Mouse (Mus musculus) liver, adult 2 months (tissue): Measurements from ENCODE around the gene Cmas. TPM values are rescaled to one million over a fixed set of nuclear protein-coding genes. Genes with fewer than 3 reads are reported as not detected.
A peak's percentile ranks its signal among the peaks of the same experiment; 100 is the strongest.

Source experiments
- DNase-seq: peaks from one replicate; pipeline ENCODE4 v3.0.0-alpha.2; 2011; ENCODE audit warnings: low read depth, low spot score; ENCODE audit errors: extremely low read depth
- H3K27ac ChIP-seq: fragments of 200-500 bp; replicated peaks from 2 replicates; pipeline ENCODE4 v1.5.1; 2012; ENCODE audit warnings: low read depth, mild to moderate bottlenecking, control low read depth, inconsistent platforms, low read length; ENCODE audit not compliant: insufficient read depth
- H3K27me3 ChIP-seq: fragments of 200-500 bp; 2 replicates; pipeline ENCODE4 v1.6.1; 2012; ENCODE audit warnings: mild to moderate bottlenecking, moderate library complexity, low read length, inconsistent platforms; ENCODE audit not compliant: control insufficient read depth, insufficient read depth
- H3K36me3 ChIP-seq: fragments of 200-500 bp; 2 replicates; pipeline ENCODE4 v1.6.1; 2012; ENCODE audit warnings: low read length, inconsistent platforms; ENCODE audit not compliant: control insufficient read depth, insufficient read depth
- H3K4me1 ChIP-seq: fragments of 200-500 bp; 2 replicates; pipeline ENCODE4 v1.6.1; 2011; ENCODE audit warnings: low read length; ENCODE audit not compliant: control insufficient read depth, insufficient read depth
- H3K4me3 ChIP-seq: fragments of 200-500 bp; 2 replicates; pipeline ENCODE4 v1.5.1; 2011; ENCODE audit warnings: low read depth, mild to moderate bottlenecking, control low read depth, low read length, moderate library complexity; ENCODE audit not compliant: insufficient read depth
- H3K79me2 ChIP-seq: fragments of 200-500 bp; 2 replicates; pipeline ENCODE4 v1.6.1; 2012; ENCODE audit warnings: inconsistent platforms, mild to moderate bottlenecking, low read length, moderate library complexity; ENCODE audit not compliant: control insufficient read depth, insufficient read depth
- H3K9ac ChIP-seq: fragments of 200-500 bp; 2 replicates; pipeline ENCODE4 v1.6.1; 2012; ENCODE audit warnings: low read depth, mild to moderate bottlenecking, control low read depth, inconsistent platforms, low read length
- CTCF ChIP-seq: fragments of 200-500 bp; IDR thresholded peaks from 2 replicates; pipeline ENCODE4 v1.5.1; 2011; ENCODE audit warnings: low read depth, low read length, control low read depth
- POLR2A ChIP-seq: fragments of 200-500 bp; IDR thresholded peaks from 2 replicates; pipeline ENCODE4 v1.6.1; 2011; ENCODE audit warnings: low read length, control low read depth; ENCODE audit not compliant: insufficient read depth; ENCODE audit errors: extremely low read depth
- WGBS: fragments of 180-500 bp; shearing (Covaris S2); methylation state at CpG from one replicate; pipeline ENCODE4 v1.1.7; 2018; 5-methylcytosine and 5-hydroxymethylcytosine counted together
- polyA plus RNA-seq: library from polyadenylated mRNA; depleted of rRNA; stranded (reverse); fragments of >200 nt; gene quantifications from 2 replicates; pipeline ENCODE4 v1.2.3, GENCODE M21; 2012
- total RNA-seq: library from RNA; depleted of rRNA; stranded (reverse); fragments of >200 nt; gene quantifications from 2 replicates; pipeline ENCODE4 v1.2.3, GENCODE M21; 2014

Gene Cmas
- total and polyA plus RNA-seq, 2 experiments: 14.1 to 40.1 TPM

- TF ChIP-seq CTCF: no peak
- no peak for TF ChIP-seq POLR2A
- peaks cover 47% of the 10 kb centered on the region for H3K36me3 ChIP-seq
- H3K4me1 ChIP-seq: no peaks in the 10 kb centered on the region
- H3K4me3 ChIP-seq: no peak overlapping the region
- H3K9ac ChIP-seq: no peak overlapping the region
- no peak for DNase-seq
- H3K79me2 ChIP-seq: no peaks in the 10 kb centered on the region; the same call in 1 of the 2 replicates
- no peak overlapping the region for H3K27ac ChIP-seq
- 94% methylated on average over 9 of the region's 9 CpGs for WGBS
- H3K27me3 ChIP-seq: no peaks in the 10 kb centered on the region
Measured at GRCm38 (mm10) chr6:142767305-142767704, 10.8 kb downstream of the Cmas start.

- peak; percentile 65 for DNase-seq
- 46% methylated on average over 3 of the region's 3 CpGs for WGBS
- Histone ChIP-seq H3K4me3 (no peak overlapping the region), H3K4me1 (no peaks in the 10 kb centered on the region), H3K27ac (no peak overlapping the region), H3K79me2 (no peaks in the 10 kb centered on the region), H3K27me3 (no peaks in the 10 kb centered on the region), H3K9ac (no peak overlapping the region), H3K36me3 (peaks cover 51% of the 10 kb centered on the region)
- TF ChIP-seq CTCF (no peak), POLR2A (no peak)
Measured at GRCm38 (mm10) chr6:142769896-142770295, 13.4 kb downstream of the Cmas start.

GRCm38 (mm10) chr6:142771643-142772042 is 15.2 kb downstream of the Cmas start:
- H3K9ac ChIP-seq: no peak overlapping the region
- DNase-seq: no peak
- TF ChIP-seq CTCF: no peak
- no peak for TF ChIP-seq POLR2A
- WGBS: 96% methylated on average over 4 of the region's 4 CpGs
- H3K27me3 ChIP-seq: no peaks in the 10 kb centered on the region
- H3K27ac ChIP-seq: no peak overlapping the region
- no peak overlapping the region for H3K4me3 ChIP-seq
- no peaks in the 10 kb centered on the region for H3K4me1 ChIP-seq
- no peaks in the 10 kb centered on the region for H3K79me2 ChIP-seq
- peaks cover 38% of the 10 kb centered on the region for H3K36me3 ChIP-seq

GRCm38 (mm10) chr6:142773566-142773965 is 17.1 kb downstream of the Cmas start:
- Histone ChIP-seq H3K27me3 (no peaks in the 10 kb centered on the region), H3K36me3 (peaks cover 24% of the 10 kb centered on the region), H3K4me1 (no peaks in the 10 kb centered on the region), H3K4me3 (no peak overlapping the region), H3K27ac (no peak overlapping the region), H3K79me2 (no peaks in the 10 kb centered on the region), H3K9ac (no peak overlapping the region)
- peak; percentile 44 for TF ChIP-seq CTCF
- no peak for TF ChIP-seq POLR2A
- WGBS: 94% methylated on average over 5 of the region's 5 CpGs
- no peak for DNase-seq

- H3K27ac ChIP-seq: no peak overlapping the region
- no peaks in the 10 kb centered on the region for H3K4me1 ChIP-seq
- 66% methylated on average over 4 of the region's 4 CpGs for WGBS
- H3K79me2 ChIP-seq: no peaks in the 10 kb centered on the region
- TF ChIP-seq CTCF (no peak), POLR2A (no peak)
- peaks cover 18% of the 10 kb centered on the region for H3K36me3 ChIP-seq
- no peak overlapping the region for H3K9ac ChIP-seq
- H3K27me3 ChIP-seq: no peaks in the 10 kb centered on the region
- H3K4me3 ChIP-seq: no peak overlapping the region
- no peak for DNase-seq
Measured at GRCm38 (mm10) chr6:142776935-142777334, 20.4 kb downstream of the Cmas start.

GRCm38 (mm10) chr6:142779045-142779811 is 22.7 kb downstream of the Cmas start:
- Histone ChIP-seq H3K27ac (no peak overlapping the region), H3K4me1 (no peaks in the 10 kb centered on the region), H3K9ac (no peak overlapping the region), H3K27me3 (no peaks in the 10 kb centered on the region), H3K79me2 (no peaks in the 10 kb centered on the region), H3K4me3 (no peak overlapping the region), H3K36me3 (peaks cover 2% of the 10 kb centered on the region; the same call in 1 of the 2 replicates)
- DNase-seq: no peak
- TF ChIP-seq POLR2A: no peak
- no peak for TF ChIP-seq CTCF
- WGBS: 50% methylated on average over 11 of the region's 11 CpGs
